Mouse (Mus musculus): ENCODE measurements around the gene Ryr2. TPM values are rescaled to one million over a fixed set of nuclear protein-coding genes. Genes with fewer than 3 reads are reported as not detected.

Gene Ryr2
- total RNA-seq, 1 experiment, result 7.0 TPM

- H3K4me1 ChIP-seq (ENCODE audit: control insufficient read depth in 2 of 2, insufficient read depth in 2 of 2, low read length in 2 of 2, poor library complexity in 1 of 2), result peaks cover 4 to 5% of the 10 kb centered on the region in 2 experiments; a peak in 2 of 4 replicates
- H3K9ac ChIP-seq (ENCODE audit: insufficient read depth, low read depth, low read length, poor library complexity, severe bottlenecking), result no peak overlapping the region
- TF ChIP-seq HCFC1 (IDR thresholded peaks at IDR 0.05; ENCODE audit: borderline replicate concordance, insufficient read depth, low read length), result no peak
- TF ChIP-seq ZNF384 (IDR thresholded peaks at IDR 0.05; ENCODE audit: low read depth, low read length), result no peak
- TF ChIP-seq CHD2 (IDR thresholded peaks at IDR 0.05; ENCODE audit: low read depth, low read length), result no peak
- TF ChIP-seq ZC3H11A (IDR thresholded peaks at IDR 0.05; ENCODE audit: borderline replicate concordance, low read depth, low read length), result no peak
- no peak for TF ChIP-seq MAFK (IDR thresholded peaks at IDR 0.05; ENCODE audit: insufficient read depth, low read depth, low read length)
- DNase-seq (ENCODE audit: low read depth, low spot score), result no peak
- H3K36me3 ChIP-seq (ENCODE audit: control insufficient read depth, insufficient read depth, low read length, poor library complexity, severe bottlenecking), result no peaks in the 10 kb centered on the region; the same call in 1 of the 2 replicates
- no peak overlapping the region for H3K4me3 ChIP-seq (ENCODE audit: insufficient read depth in 1 of 2, low read depth in 1 of 2, low read length in 2 of 2, poor library complexity in 1 of 2, severe bottlenecking in 1 of 2)
- in situ Hi-C loops (cut with MboI; ENCODE audit: low sequenced_read_pairs in 2 of 2, unreplicated experiment in 2 of 2), result no loop called here
- no peak overlapping the region for H3K27ac ChIP-seq (ENCODE audit: insufficient read depth, low read depth, low read length, poor library complexity, severe bottlenecking)
- no peaks in the 10 kb centered on the region for H3K9me3 ChIP-seq (ENCODE audit: control insufficient read depth, insufficient read depth, low read depth, low read length)
Observed at GRCm38 (mm10) chr13:11928709-11929108, 178.0 kb downstream of the Ryr2 start.

- TF ChIP-seq HCFC1 (IDR thresholded peaks at IDR 0.05; ENCODE audit: borderline replicate concordance, insufficient read depth, low read length), result no peak
- no peak for TF ChIP-seq CHD2 (IDR thresholded peaks at IDR 0.05; ENCODE audit: low read depth, low read length)
- TF ChIP-seq MAFK (IDR thresholded peaks at IDR 0.05; ENCODE audit: insufficient read depth, low read depth, low read length), result no peak
- peak; percentile 90 for TF ChIP-seq ZC3H11A (IDR thresholded peaks at IDR 0.05; ENCODE audit: borderline replicate concordance, low read depth, low read length)
- no peak for TF ChIP-seq ZNF384 (IDR thresholded peaks at IDR 0.05; ENCODE audit: low read depth, low read length)
- no peak overlapping the region for H3K27ac ChIP-seq (ENCODE audit: insufficient read depth, low read depth, low read length, poor library complexity, severe bottlenecking)
- H3K36me3 ChIP-seq (ENCODE audit: control insufficient read depth, insufficient read depth, low read length, poor library complexity, severe bottlenecking), result no peaks in the 10 kb centered on the region; the same call in 1 of the 2 replicates
- H3K4me1 ChIP-seq (ENCODE audit: control insufficient read depth in 2 of 2, insufficient read depth in 2 of 2, low read length in 2 of 2, poor library complexity in 1 of 2), result peaks cover 3 to 4% of the 10 kb centered on the region in 2 experiments; a peak in 2 of 4 replicates
- H3K9ac ChIP-seq (ENCODE audit: insufficient read depth, low read depth, low read length, poor library complexity, severe bottlenecking), result no peak overlapping the region
- no peak overlapping the region for H3K4me3 ChIP-seq (ENCODE audit: insufficient read depth in 1 of 2, low read depth in 1 of 2, low read length in 2 of 2, poor library complexity in 1 of 2, severe bottlenecking in 1 of 2)
- H3K9me3 ChIP-seq (ENCODE audit: control insufficient read depth, insufficient read depth, low read depth, low read length), result no peaks in the 10 kb centered on the region
- in situ Hi-C loops (cut with MboI; ENCODE audit: low sequenced_read_pairs in 2 of 2, unreplicated experiment in 2 of 2), result no loop called here
- peak; percentile 61 for DNase-seq (ENCODE audit: low read depth, low spot score)
Observed at GRCm38 (mm10) chr13:11927727-11928126, 179.0 kb downstream of the Ryr2 start.

- Histone ChIP-seq H3K27ac (ENCODE audit: insufficient read depth, low read depth, low read length, poor library complexity, severe bottlenecking) (no peak overlapping the region), H3K4me3 (ENCODE audit: insufficient read depth in 1 of 2, low read depth in 1 of 2, low read length in 2 of 2, poor library complexity in 1 of 2, severe bottlenecking in 1 of 2) (no peak overlapping the region), H3K9ac (ENCODE audit: insufficient read depth, low read depth, low read length, poor library complexity, severe bottlenecking) (no peak overlapping the region; the same call in 1 of the 2 replicates), H3K9me3 (ENCODE audit: control insufficient read depth, insufficient read depth, low read depth, low read length) (no peaks in the 10 kb centered on the region), H3K4me1 (ENCODE audit: control insufficient read depth in 2 of 2, insufficient read depth in 2 of 2, low read length in 2 of 2, poor library complexity in 1 of 2) (peaks cover 3 to 4% of the 10 kb centered on the region in 2 experiments; a peak in 2 of 4 replicates), H3K36me3 (ENCODE audit: control insufficient read depth, insufficient read depth, low read length, poor library complexity, severe bottlenecking) (no peaks in the 10 kb centered on the region; the same call in 1 of the 2 replicates)
- TF ChIP-seq ZC3H11A (IDR thresholded peaks at IDR 0.05; ENCODE audit: borderline replicate concordance, low read depth, low read length), result no peak
- no peak for TF ChIP-seq ZNF384 (IDR thresholded peaks at IDR 0.05; ENCODE audit: low read depth, low read length)
- no peak for TF ChIP-seq CHD2 (IDR thresholded peaks at IDR 0.05; ENCODE audit: low read depth, low read length)
- no peak for TF ChIP-seq MAFK (IDR thresholded peaks at IDR 0.05; ENCODE audit: insufficient read depth, low read depth, low read length)
- no peak for TF ChIP-seq HCFC1 (IDR thresholded peaks at IDR 0.05; ENCODE audit: borderline replicate concordance, insufficient read depth, low read length)
- in situ Hi-C loops (cut with MboI; ENCODE audit: low sequenced_read_pairs in 2 of 2, unreplicated experiment in 2 of 2), result no loop called here
- DNase-seq (ENCODE audit: low read depth, low spot score), result no peak
Observed at GRCm38 (mm10) chr13:11926720-11927500, 179.8 kb downstream of the Ryr2 start.

- TF ChIP-seq ZC3H11A (IDR thresholded peaks at IDR 0.05; ENCODE audit: borderline replicate concordance, low read depth, low read length) (no peak), MAFK (IDR thresholded peaks at IDR 0.05; ENCODE audit: insufficient read depth, low read depth, low read length) (peak; percentile 98)
- Histone ChIP-seq H3K36me3 (ENCODE audit: control insufficient read depth, insufficient read depth, low read length, poor library complexity, severe bottlenecking) (no peaks in the 10 kb centered on the region; the same call in 1 of the 2 replicates), H3K4me1 (ENCODE audit: control insufficient read depth in 2 of 2, insufficient read depth in 2 of 2, low read length in 2 of 2, poor library complexity in 1 of 2) (peaks cover 3 to 4% of the 10 kb centered on the region in 2 experiments; a peak in 2 of 4 replicates), H3K4me3 (ENCODE audit: insufficient read depth in 1 of 2, low read depth in 1 of 2, low read length in 2 of 2, poor library complexity in 1 of 2, severe bottlenecking in 1 of 2) (no peak overlapping the region), H3K27ac (ENCODE audit: insufficient read depth, low read depth, low read length, poor library complexity, severe bottlenecking) (no peak overlapping the region), H3K9me3 (ENCODE audit: control insufficient read depth, insufficient read depth, low read depth, low read length) (no peaks in the 10 kb centered on the region), H3K9ac (ENCODE audit: insufficient read depth, low read depth, low read length, poor library complexity, severe bottlenecking) (no peak overlapping the region)
- in situ Hi-C loops (cut with MboI; ENCODE audit: low sequenced_read_pairs in 2 of 2, unreplicated experiment in 2 of 2), result no loop called here
- DNase-seq (ENCODE audit: low read depth, low spot score), result no peak
Observed at GRCm38 (mm10) chr13:11926215-11926614, 180.5 kb downstream of the Ryr2 start.
